Mouse (Mus musculus): Measurements from ENCODE around the gene Zswim3.

GRCm38 (mm10) chr2:164784869-164785420 lies 20.0 kb upstream of the Zswim3 start:
- no peak for TF ChIP-seq POLR2A (IDR thresholded peaks at IDR 0.05; ENCODE audit: low read depth, low read length)
- no peak for TF ChIP-seq CTCF (IDR thresholded peaks at IDR 0.05; ENCODE audit: extremely low read depth, insufficient read length, insufficient replicate concordance, low read depth, low read length)

Measured in small intestine, adult 2 months (tissue).